Mouse (Mus musculus) thymus, adult 2 months (tissue): ENCODE results near the gene Tradd. TPM values are rescaled to one million over a fixed set of nuclear protein-coding genes. Genes with fewer than 3 reads are reported as not detected.

ENCODE experiments used
- DNase-seq: peaks from one replicate; pipeline ENCODE4 v3.0.0; 2021
- H3K27ac ChIP-seq: fragments of 200-500 bp; 2 replicates; pipeline ENCODE4 v1.5.1; 2012; ENCODE audit warnings: low read length, control low read depth; ENCODE audit not compliant: control insufficient read depth, insufficient read depth
- H3K27me3 ChIP-seq: fragments of 200-500 bp; 2 replicates; pipeline ENCODE4 v1.6.1; 2012; ENCODE audit warnings: mild to moderate bottlenecking, low read length, moderate library complexity, mixed read lengths; ENCODE audit not compliant: control insufficient read depth, insufficient read depth
- H3K36me3 ChIP-seq: fragments of 200-500 bp; 2 replicates; pipeline ENCODE4 v1.6.1; 2012; ENCODE audit warnings: mild to moderate bottlenecking, low read length, moderate library complexity; ENCODE audit not compliant: control insufficient read depth, insufficient read depth
- H3K4me1 ChIP-seq: fragments of 200-500 bp; replicated peaks from 2 replicates; pipeline ENCODE4 v1.6.1; 2012; ENCODE audit warnings: low read length; ENCODE audit not compliant: control insufficient read depth, insufficient read depth
- H3K4me3 ChIP-seq: fragments of 200-500 bp; 2 replicates; pipeline ENCODE4 v1.5.1; 2012; ENCODE audit warnings: mild to moderate bottlenecking, low read length, control low read depth, moderate library complexity; ENCODE audit not compliant: control insufficient read depth, insufficient read depth
- CTCF ChIP-seq: fragments of 200-500 bp; IDR thresholded peaks from 2 replicates; pipeline ENCODE4 v1.5.1; 2012; ENCODE audit warnings: mild to moderate bottlenecking, control low read depth, low read length, moderate library complexity, borderline replicate concordance; ENCODE audit not compliant: control insufficient read depth, poor library complexity, insufficient read depth; ENCODE audit errors: extremely low read depth
- POLR2A ChIP-seq: fragments of 200-500 bp; IDR thresholded peaks from 2 replicates; pipeline ENCODE4 v1.6.1; 2012; ENCODE audit warnings: mild to moderate bottlenecking, low read length, control low read depth, moderate library complexity; ENCODE audit not compliant: control insufficient read depth, poor library complexity, insufficient read depth; ENCODE audit errors: extremely low read depth
- WGBS: fragments of 180-500 bp; shearing (Covaris S2); methylation state at CpG from one replicate; pipeline ENCODE4 v1.1.7; 2018; 5-methylcytosine and 5-hydroxymethylcytosine counted together
- polyA plus RNA-seq: library from polyadenylated mRNA; depleted of rRNA; stranded (reverse); fragments of >200 nt; gene quantifications from 2 replicates; pipeline ENCODE4 v1.2.3, GENCODE M21; 2012

Gene Tradd
- polyA plus RNA-seq, 1 experiment, result 40.4 TPM

DNA sequence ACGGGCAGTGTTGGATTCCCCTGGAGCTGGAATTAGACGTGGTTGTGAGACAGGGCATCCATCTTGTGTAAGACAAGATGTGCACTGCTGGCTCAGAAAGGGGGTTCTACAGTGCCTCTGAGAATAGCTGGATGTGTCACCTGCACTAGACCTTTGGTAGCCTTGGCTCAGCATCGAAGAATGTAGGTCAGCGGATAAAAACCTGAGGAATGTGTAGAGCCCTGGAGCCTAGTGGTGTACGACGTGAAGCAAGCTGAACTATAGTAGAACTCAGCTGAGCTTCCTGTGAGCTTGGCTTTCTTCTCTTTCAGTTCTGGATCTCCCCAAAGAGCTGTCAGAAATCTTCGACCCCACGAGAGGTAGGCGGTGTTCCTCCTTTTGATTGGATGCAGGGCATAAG lies 39.5 kb upstream of the Tradd start:
- H3K36me3 ChIP-seq, result peaks cover 41% of the 10 kb centered on the region
- WGBS, result 74% methylated on average over 9 of the region's 9 CpGs
- TF ChIP-seq POLR2A (no peak), CTCF (no peak)
- peaks cover 52% of the 10 kb centered on the region for H3K4me1 ChIP-seq
- H3K27ac ChIP-seq, result peak overlapping the region; percentile 42
- H3K4me3 ChIP-seq, result no peak overlapping the region
- H3K27me3 ChIP-seq, result no peaks in the 10 kb centered on the region
- no peak for DNase-seq

DNA sequence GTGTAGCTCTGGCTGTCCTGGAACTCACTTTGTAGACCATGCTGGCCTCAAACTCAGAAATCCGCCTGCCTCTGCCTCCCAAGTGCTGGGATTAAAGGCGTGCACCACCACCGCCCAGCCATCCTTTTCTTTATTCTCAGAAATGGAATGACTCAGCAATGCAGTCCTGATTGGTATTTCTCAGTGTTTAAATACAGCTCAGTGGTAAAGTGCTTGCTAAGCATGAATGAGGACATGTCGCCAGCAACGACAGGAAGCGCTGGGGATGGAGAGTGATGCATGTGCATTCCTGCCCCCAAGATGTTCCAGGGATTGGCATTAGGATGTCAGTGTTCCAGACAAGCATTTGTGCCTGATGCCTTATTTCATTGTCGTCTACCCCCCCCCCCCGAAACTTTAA lies 39.0 kb upstream of the Tradd start:
- peaks cover 57% of the 10 kb centered on the region for H3K4me1 ChIP-seq
- WGBS, result 73% methylated on average over 8 of the region's 8 CpGs
- TF ChIP-seq CTCF (no peak), POLR2A (no peak)
- DNase-seq, result no peak
- H3K36me3 ChIP-seq, result peaks cover 41% of the 10 kb centered on the region
- no peak overlapping the region for H3K27ac ChIP-seq
- H3K4me3 ChIP-seq, result no peak overlapping the region
- no peaks in the 10 kb centered on the region for H3K27me3 ChIP-seq

DNA sequence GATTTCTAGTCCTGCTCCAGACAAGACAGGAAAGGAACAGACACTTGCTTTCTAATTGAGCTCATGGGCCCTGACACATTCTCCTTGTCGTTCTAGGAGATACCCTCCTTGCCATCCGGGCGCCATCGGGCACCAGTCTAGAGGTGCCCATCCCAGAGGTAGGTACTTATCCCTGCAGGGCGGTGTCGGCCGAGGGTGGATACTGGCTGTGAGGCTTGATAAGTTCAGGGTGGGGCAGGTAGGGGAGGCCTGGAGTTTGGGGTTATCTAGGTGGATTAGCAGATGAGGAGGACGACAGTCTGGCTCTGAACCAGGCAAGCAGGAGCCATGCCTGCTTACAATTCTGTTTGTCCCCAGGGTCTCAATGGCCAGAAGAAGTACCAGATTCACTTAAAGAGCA lies 35.6 kb upstream of the Tradd start:
- DNase-seq, result no peak
- WGBS, result 99% methylated on average over 8 of the region's 8 CpGs
- no peak for TF ChIP-seq POLR2A
- no peak for TF ChIP-seq CTCF
- Histone ChIP-seq H3K27me3 (no peaks in the 10 kb centered on the region), H3K27ac (no peak overlapping the region), H3K4me1 (peaks cover 49% of the 10 kb centered on the region), H3K4me3 (no peak overlapping the region), H3K36me3 (peaks cover 41% of the 10 kb centered on the region)

DNA sequence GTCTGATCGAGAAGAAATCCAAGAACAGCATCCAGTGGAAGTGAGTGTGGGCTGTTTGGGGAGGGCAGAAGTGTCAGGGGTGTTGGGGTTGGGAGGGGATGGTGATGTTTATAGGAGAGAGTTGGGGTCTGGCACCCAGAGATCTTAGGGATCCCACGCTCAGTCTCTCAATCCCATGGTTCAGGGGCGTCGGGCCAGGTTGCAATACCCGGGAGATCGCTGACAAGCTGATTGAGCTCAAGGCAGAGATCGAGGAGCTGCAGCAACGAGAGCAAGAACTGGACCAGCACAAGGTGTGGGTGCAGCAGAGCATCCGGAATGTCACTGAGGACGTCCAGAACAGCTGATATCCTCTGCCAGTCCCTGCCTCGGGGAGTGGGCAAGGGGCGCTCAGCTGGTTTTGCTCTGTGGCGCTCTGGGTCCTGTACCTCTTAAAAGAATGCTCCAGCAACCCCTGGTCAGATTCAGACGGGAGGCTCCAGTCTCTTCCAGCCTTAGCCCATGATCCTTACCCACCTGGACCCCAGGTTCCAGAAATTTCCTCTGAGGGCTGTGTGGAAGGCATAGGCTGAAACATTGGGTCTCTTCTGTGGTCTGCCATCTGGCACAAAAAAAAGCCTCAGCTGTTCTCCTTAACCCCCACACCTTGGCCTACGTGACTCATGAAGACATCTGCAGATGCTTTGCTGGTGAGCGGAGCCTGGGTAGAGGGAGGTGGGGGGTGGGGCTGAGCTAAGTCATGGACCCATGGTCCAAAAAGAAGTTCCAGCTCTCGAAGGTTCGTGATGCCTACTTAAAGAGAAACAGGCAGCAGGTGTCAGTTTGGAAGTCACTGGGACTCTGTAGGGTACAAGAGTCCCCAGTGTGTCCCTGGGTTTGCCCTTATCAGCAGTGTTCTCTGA lies 34.2 kb upstream of the Tradd start:
- peak; percentile 61 for DNase-seq
- H3K4me3 ChIP-seq, result peak overlapping the region; percentile 86
- peaks cover 36% of the 10 kb centered on the region for H3K36me3 ChIP-seq
- peaks cover 35% of the 10 kb centered on the region for H3K4me1 ChIP-seq
- TF ChIP-seq POLR2A (no peak), CTCF (no peak)
- no peaks in the 10 kb centered on the region for H3K27me3 ChIP-seq
- peak overlapping the region; percentile 92 for H3K27ac ChIP-seq
- 34% methylated on average over 18 of the region's 18 CpGs for WGBS

DNA sequence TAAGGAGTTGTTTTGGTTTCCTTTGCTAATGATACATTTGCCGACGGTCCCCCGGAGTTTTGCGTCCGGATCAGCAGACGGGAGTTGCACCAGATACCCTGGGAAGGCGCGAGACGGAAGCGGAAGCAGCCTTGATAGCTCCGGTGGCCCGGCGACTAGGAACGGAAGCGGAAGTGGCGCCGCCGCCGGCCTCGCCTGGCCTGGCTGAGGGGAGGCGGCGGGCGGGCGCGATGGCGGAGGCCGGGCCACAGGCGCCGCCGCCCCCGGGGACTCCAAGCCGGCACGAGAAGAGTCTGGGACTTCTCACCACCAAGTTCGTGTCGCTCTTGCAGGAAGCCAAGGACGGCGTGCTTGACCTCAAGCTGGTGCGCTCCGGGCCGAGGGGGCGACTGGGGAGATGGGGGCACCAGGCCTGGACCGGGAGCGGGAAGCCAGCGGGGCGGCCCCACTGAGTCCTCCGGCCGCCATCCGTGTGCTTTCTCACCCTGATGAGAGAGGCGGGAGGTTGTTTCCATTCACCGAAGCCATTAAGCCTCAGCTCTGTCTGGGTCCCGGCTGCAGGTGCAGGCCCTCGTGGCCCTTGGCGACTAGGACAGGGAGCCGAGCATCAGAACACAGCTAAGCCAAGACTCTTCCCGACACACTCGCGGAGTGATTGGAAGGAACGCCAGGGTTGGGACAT lies 33.2 kb upstream of the Tradd start, which contains the start of gene E2f4:
Gene E2f4, plus strand, starts transcription at position 153 of the 682 bp plus-strand sequence.
- Histone ChIP-seq H3K36me3 (peaks cover 27% of the 10 kb centered on the region), H3K27ac (peak within 1 kb of the TSS; percentile 92), H3K4me1 (peaks cover 32% of the 10 kb centered on the region), H3K27me3 (no peaks in the 10 kb centered on the region), H3K4me3 (peak within 1 kb of the TSS; percentile 86)
- under 1% methylated on average over 58 of the region's 58 CpGs for WGBS
- TF ChIP-seq CTCF, result no peak
- TF ChIP-seq POLR2A, result peak; percentile 82
- DNase-seq, result peak; percentile 89

DNA sequence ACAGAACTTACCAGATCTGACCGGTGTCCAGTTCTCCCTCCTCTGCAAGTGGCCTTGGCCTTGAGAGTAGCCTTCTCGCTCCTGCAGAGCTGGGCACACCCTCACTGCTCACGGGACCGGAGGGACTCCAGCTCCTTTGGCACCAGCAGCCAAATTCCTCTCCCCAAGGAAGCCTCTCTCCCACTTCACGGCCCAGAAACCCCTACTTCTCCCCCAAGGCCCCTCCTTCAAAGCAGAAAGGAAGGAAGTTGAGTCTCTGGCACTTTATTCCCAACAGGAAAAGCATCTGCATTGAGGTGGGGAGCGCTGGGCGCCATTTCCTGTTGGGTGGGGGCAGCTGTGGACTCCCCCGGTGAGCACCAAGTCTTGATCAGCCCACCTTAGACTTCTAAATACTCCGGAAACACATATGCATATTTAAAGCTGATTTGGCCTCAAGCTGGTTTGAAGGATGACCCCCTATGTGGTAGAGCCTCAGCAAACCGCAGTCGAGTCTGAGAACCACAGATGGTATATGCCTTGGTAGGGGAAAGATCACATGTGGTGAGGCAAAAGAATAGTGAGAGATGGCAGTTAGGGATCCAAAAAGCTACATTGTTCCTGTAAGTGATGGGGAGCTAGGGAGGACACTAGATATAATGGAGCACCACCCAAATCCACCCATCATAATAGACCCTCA lies 31.6 kb upstream of the Tradd start, which contains the start of gene Exoc3l:
Gene Exoc3l, minus strand, starts transcription at position 207 of the 679 bp plus-strand sequence.
- Histone ChIP-seq H3K36me3 (peaks cover 12% of the 10 kb centered on the region), H3K4me1 (peaks cover 32% of the 10 kb centered on the region), H3K27me3 (no peaks in the 10 kb centered on the region), H3K4me3 (no peak within 1 kb of the TSS), H3K27ac (peak within 1 kb of the TSS; percentile 45)
- no peak for TF ChIP-seq CTCF
- TF ChIP-seq POLR2A, result no peak
- no peak for DNase-seq
- 8% methylated on average over 11 of the region's 11 CpGs for WGBS

DNA sequence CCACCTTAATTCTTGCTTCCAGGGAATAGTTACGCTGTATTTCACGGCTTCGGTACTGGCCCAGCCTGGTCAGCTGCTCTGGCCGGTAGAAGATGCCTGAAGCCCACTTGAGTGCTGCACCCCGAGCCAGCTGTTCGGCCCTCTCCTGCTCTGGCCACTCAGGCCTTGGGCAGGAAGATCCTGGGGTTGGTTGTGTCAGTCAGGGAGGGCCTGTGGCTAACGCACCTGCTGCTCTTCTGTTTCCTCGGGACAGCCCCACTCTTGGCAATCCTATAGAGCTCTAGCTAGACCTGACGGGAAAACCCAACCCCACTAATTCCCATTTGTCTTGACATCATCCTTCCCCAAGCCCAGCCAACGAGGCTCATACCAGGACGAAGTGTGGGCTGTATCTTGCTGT lies 30.8 kb upstream of the Tradd start:
- no peak for DNase-seq
- Histone ChIP-seq H3K27ac (no peak overlapping the region), H3K27me3 (no peaks in the 10 kb centered on the region), H3K4me3 (no peak overlapping the region), H3K36me3 (peaks cover 8% of the 10 kb centered on the region), H3K4me1 (peaks cover 36% of the 10 kb centered on the region)
- 54% methylated on average over 11 of the region's 11 CpGs for WGBS
- TF ChIP-seq CTCF, result no peak
- TF ChIP-seq POLR2A, result no peak
